Mouse (Mus musculus) CH12.LX (cell line): ENCODE data around the gene Immp2l.

Experiments
- CHD1 ChIP-seq: IDR thresholded peaks from 2 replicates; pipeline ENCODE4 v1.6.1; 2012; ENCODE audit warnings: low read depth, low read length, improper control_type of control experiment, inconsistent platforms
- CTCF ChIP-seq, 2 experiments: IDR thresholded peaks in 1 of 2; conservative IDR thresholded peaks in 1 of 2; 2 replicates each; pipeline ENCODE4 v1.5.1; 2011 to 2012; ENCODE audit warnings: low read depth in 2 of 2, low read length in 2 of 2, improper control_type of control experiment in 1 of 2, inconsistent platforms in 1 of 2, mild to moderate bottlenecking in 1 of 2, moderate library complexity in 1 of 2
- MAX ChIP-seq: IDR thresholded peaks from 2 replicates; pipeline ENCODE4 v1.6.1; 2011; ENCODE audit warnings: low read length, improper control_type of control experiment
- POLR2A ChIP-seq: IDR thresholded peaks from 2 replicates; pipeline ENCODE4 v1.6.1; 2011; ENCODE audit warnings: low read depth, mild to moderate bottlenecking, improper control_type of control experiment, low read length

DNA sequence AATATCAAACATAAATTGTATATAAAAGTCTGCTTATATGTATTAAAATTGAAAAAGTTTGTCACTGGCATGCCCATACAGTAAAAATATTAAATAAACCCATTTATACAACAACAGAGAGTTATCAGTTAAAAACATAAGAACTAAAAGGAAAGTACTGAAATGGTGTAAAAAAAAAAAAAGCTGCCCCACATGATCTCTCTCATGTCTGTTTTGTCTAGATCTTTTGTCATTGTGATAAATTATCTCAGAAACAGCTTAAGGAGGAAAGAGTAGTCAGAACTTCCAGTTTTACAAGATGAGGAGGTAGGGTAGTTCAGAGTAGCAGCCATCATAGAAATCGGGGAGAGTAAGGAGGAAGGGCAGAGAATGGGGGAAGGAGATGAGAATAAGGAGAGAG is 298.1 kb downstream of the Immp2l start:
- TF ChIP-seq CTCF (conservative IDR thresholded peaks at IDR 0.05 in 1 of 2, IDR thresholded peaks at IDR 0.05 in 1 of 2; ENCODE audit: low read depth in 2 of 2, low read length in 2 of 2), result no peak
- no peak for TF ChIP-seq MAX
- no peak for TF ChIP-seq POLR2A
- TF ChIP-seq CHD1, result no peak
